Mouse (Mus musculus): ENCODE measurements around the gene Car11. TPM values are rescaled to one million over a fixed set of nuclear protein-coding genes. Genes with fewer than 3 reads are reported as not detected.

Car11 gene
- total RNA-seq, 2 experiments from 2014 or later = 8.6 to 10.2 TPM

- DNase-seq = peak in 1 of 2 experiments; percentile 29
Observed at GRCm38 (mm10) chr7:45689800-45690199, 9.8 kb upstream of the Car11 start.

GRCm38 (mm10) chr7:45692364-45692763, 7.3 kb upstream of the Car11 start:
- DNase-seq = no peak

- DNase-seq = no peak
Observed at GRCm38 (mm10) chr7:45693921-45694591, 5.6 kb upstream of the Car11 start, which contains the start of gene Sec1. Sec1 (minus strand) TSS chr7:45694402.

GRCm38 (mm10) chr7:45695098-45695497, 4.5 kb upstream of the Car11 start:
- no peak for DNase-seq

- DNase-seq = no peak
Observed at GRCm38 (mm10) chr7:45697894-45698293, 1.7 kb upstream of the Car11 start.

GRCm38 (mm10) chr7:45700301-45701015, 815 bp downstream of the Car11 start:
- DNase-seq = peak; percentile 78 to 87

GRCm38 (mm10) chr7:45701072-45701471, 1.4 kb downstream of the Car11 start:
- peak in 1 of 2 experiments; percentile 49 for DNase-seq

GRCm38 (mm10) chr7:45701607-45702006, 2.0 kb downstream of the Car11 start:
- DNase-seq = no peak

- DNase-seq = no peak
Observed at GRCm38 (mm10) chr7:45702316-45702715, 2.7 kb downstream of the Car11 start.

- no peak for DNase-seq
Observed at GRCm38 (mm10) chr7:45702809-45703520, 3.3 kb downstream of the Car11 start.

GRCm38 (mm10) chr7:45703521-45704033, 3.9 kb downstream of the Car11 start:
- DNase-seq = no peak

GRCm38 (mm10) chr7:45704046-45704559, 4.5 kb downstream of the Car11 start:
- DNase-seq = peak in 1 of 2 experiments; percentile 61

GRCm38 (mm10) chr7:45704730-45705442, 5.2 kb downstream of the Car11 start, which contains the start of gene Dbp:
Dbp (plus strand) TSS chr7:45705088.
- DNase-seq = peak; percentile 97 to 99

- DNase-seq = peak in 1 of 2 experiments; percentile 57
Observed at GRCm38 (mm10) chr7:45705443-45705864, 5.8 kb downstream of the Car11 start.

- peak; percentile 92 to 94 for DNase-seq
Observed at GRCm38 (mm10) chr7:45705873-45706281, 6.2 kb downstream of the Car11 start.

- DNase-seq = peak; percentile 93 to 96
Observed at GRCm38 (mm10) chr7:45706721-45707241, 7.1 kb downstream of the Car11 start.

- DNase-seq = peak; percentile 98 to 99
Observed at GRCm38 (mm10) chr7:45707375-45707967, 7.8 kb downstream of the Car11 start.

- DNase-seq = peak in 1 of 2 experiments; percentile 44
Observed at GRCm38 (mm10) chr7:45708221-45708761, 8.6 kb downstream of the Car11 start.

GRCm38 (mm10) chr7:45709036-45709435, 9.4 kb downstream of the Car11 start:
- no peak for DNase-seq

- no peak for DNase-seq
Observed at GRCm38 (mm10) chr7:45709677-45710355, 10.2 kb downstream of the Car11 start.

Measured in adrenal gland, postnatal 36 days (tissue).